Mouse (Mus musculus): ENCODE measurements around the gene Fasl.

- no peak for TF ChIP-seq CTCF (IDR thresholded peaks at IDR 0.05; ENCODE audit: low read depth)
- TF ChIP-seq EP300 (optimal IDR thresholded peaks at IDR 0.05) = no peak
These were observed 11.5 kb upstream of the Fasl start for GRCm38 (mm10) chr1:161799791-161800190.
